Mouse (Mus musculus): Measurements from ENCODE around the gene Hdgfl2.

- TF ChIP-seq CTCF (IDR thresholded peaks at IDR 0.05; ENCODE audit: low read depth): no peak
- TF ChIP-seq EP300 (IDR thresholded peaks at IDR 0.05; ENCODE audit: low read depth): no peak
Measured at GRCm38 (mm10) chr17:56034040-56034725, 45.3 kb upstream of the Hdgfl2 start.

All from liver, embryonic 14.5 days (tissue).